Mouse (Mus musculus) liver, embryonic 11.5 days (tissue): Measurements from ENCODE around the gene C1s1. TPM values are rescaled to one million over a fixed set of nuclear protein-coding genes. Genes with fewer than 3 reads are reported as not detected.

Experiments used
- ATAC-seq: fragments of 200-750 bp; cut with Nextera tagmentation; replicated peaks from 2 replicates; pipeline ENCODE4 v1.8.0; 2017; ENCODE audit warnings: moderate number of reproducible peaks, mild to moderate bottlenecking, moderate TSS enrichment, moderate library complexity; ENCODE audit not compliant: low FRiP score
- DNase-seq: peaks from one replicate; pipeline ENCODE4 v3.0.0-alpha.2; 2017; ENCODE audit warnings: low spot score
- H3K27ac ChIP-seq: fragments of 300-500 bp; sonication (generic); 2 replicates; pipeline ENCODE4 v1.5.1; 2014; ENCODE audit warnings: mild to moderate bottlenecking, low read depth, low read length, control low read depth
- H3K27me3 ChIP-seq: fragments of 300-500 bp; sonication (generic); replicated peaks from 2 replicates; pipeline ENCODE4 v1.6.1; 2014; ENCODE audit warnings: low read length, mixed read lengths; ENCODE audit not compliant: control insufficient read depth, insufficient read depth
- H3K36me3 ChIP-seq: fragments of 300-500 bp; sonication (generic); 2 replicates; pipeline ENCODE4 v1.6.1; 2014; ENCODE audit warnings: mild to moderate bottlenecking, low read length, moderate library complexity, mixed read lengths; ENCODE audit not compliant: control insufficient read depth, insufficient read depth
- H3K4me1 ChIP-seq: fragments of 300-500 bp; sonication (generic); replicated peaks from 2 replicates; pipeline ENCODE4 v1.6.1; 2014; ENCODE audit warnings: low read length, mixed read lengths; ENCODE audit not compliant: control insufficient read depth, insufficient read depth
- H3K4me2 ChIP-seq: fragments of 300-500 bp; sonication (generic); 2 replicates; pipeline ENCODE4 v1.6.1; 2014; ENCODE audit warnings: mild to moderate bottlenecking, control low read depth, moderate library complexity
- H3K4me3 ChIP-seq: fragments of 300-500 bp; sonication (generic); 2 replicates; pipeline ENCODE4 v1.5.1; 2014; ENCODE audit warnings: low read depth, low read length, control low read depth
- H3K9ac ChIP-seq: fragments of 300-500 bp; sonication (generic); 2 replicates; pipeline ENCODE4 v1.6.1; 2014; ENCODE audit warnings: low read depth, low read length, control low read depth
- H3K9me3 ChIP-seq: fragments of 300-500 bp; sonication (generic); 2 replicates; pipeline ENCODE4 v1.6.1; 2016; ENCODE audit warnings: low read length, inconsistent platforms, mixed read lengths; ENCODE audit not compliant: control insufficient read depth
- WGBS: fragments of 180-500 bp; shearing (Covaris S2); extraction: QIAGEN DNeasy Blood & Tissue Kit; methylation state at CpG from one replicate; pipeline ENCODE4 v1.1.7; 2014; 5-methylcytosine and 5-hydroxymethylcytosine counted together
- polyA plus RNA-seq: library from polyadenylated mRNA; unstranded; fragments of >200 nt; fragmentation: Nextera tagmentation; extraction: Ambion mirVana; gene quantifications from 2 replicates; pipeline ENCODE4 v1.2.1, GENCODE M21; 2014

Gene C1s1
- polyA plus RNA-seq, 1 experiment from 2014 or later = 12.7 TPM

- H3K9me3 ChIP-seq = no peaks in the 10 kb centered on the region
- no peaks in the 10 kb centered on the region for H3K27me3 ChIP-seq
- H3K4me2 ChIP-seq = no peak overlapping the region
- H3K36me3 ChIP-seq = no peaks in the 10 kb centered on the region; the same call in 1 of the 2 replicates
- DNase-seq (no peak), ATAC-seq (no peak)
- 77% methylated on average over 6 of the region's 6 CpGs for WGBS
- H3K4me1 ChIP-seq = no peaks in the 10 kb centered on the region
- H3K27ac ChIP-seq = no peak overlapping the region
- H3K9ac ChIP-seq = no peak overlapping the region
- no peak overlapping the region for H3K4me3 ChIP-seq
These were observed 35.2 kb downstream of the C1s1 start for GRCm38 (mm10) chr6:124506991-124507390.

GRCm38 (mm10) chr6:124505028-124505427 is 37.1 kb downstream of the C1s1 start:
- no peak overlapping the region for H3K27ac ChIP-seq
- H3K9ac ChIP-seq = no peak overlapping the region
- no peaks in the 10 kb centered on the region; the same call in 1 of the 2 replicates for H3K36me3 ChIP-seq
- ATAC-seq (no peak), DNase-seq (no peak)
- no peak overlapping the region for H3K4me3 ChIP-seq
- H3K9me3 ChIP-seq = no peaks in the 10 kb centered on the region
- no peak overlapping the region; the same call in 1 of the 2 replicates for H3K4me2 ChIP-seq
- H3K4me1 ChIP-seq = no peaks in the 10 kb centered on the region
- 49% methylated on average over 4 of the region's 4 CpGs for WGBS
- no peaks in the 10 kb centered on the region for H3K27me3 ChIP-seq

GRCm38 (mm10) chr6:124502021-124502420 is 40.1 kb downstream of the C1s1 start:
- no peak for ATAC-seq

GRCm38 (mm10) chr6:124501473-124501872 is 40.7 kb downstream of the C1s1 start:
- Histone ChIP-seq H3K27me3 (no peaks in the 10 kb centered on the region), H3K4me2 (no peak overlapping the region), H3K9me3 (no peaks in the 10 kb centered on the region), H3K4me3 (no peak overlapping the region), H3K4me1 (no peaks in the 10 kb centered on the region), H3K27ac (no peak overlapping the region), H3K9ac (no peak overlapping the region), H3K36me3 (no peaks in the 10 kb centered on the region; the same call in 1 of the 2 replicates)
- ATAC-seq (no peak), DNase-seq (no peak)
- 73% methylated on average over 4 of the region's 4 CpGs for WGBS

More at GRCm38 (mm10) chr6:124502021-124502420, 40.1 kb downstream of the C1s1 start:
- Histone ChIP-seq H3K4me3 (no peak overlapping the region), H3K27me3 (no peaks in the 10 kb centered on the region), H3K4me1 (no peaks in the 10 kb centered on the region), H3K9me3 (no peaks in the 10 kb centered on the region), H3K4me2 (no peak overlapping the region), H3K36me3 (no peaks in the 10 kb centered on the region; the same call in 1 of the 2 replicates), H3K9ac (no peak overlapping the region), H3K27ac (no peak overlapping the region)
- WGBS = 83% methylated on average over 5 of the region's 5 CpGs
- DNase-seq = no peak

GRCm38 (mm10) chr6:124499914-124500566 is 42.1 kb downstream of the C1s1 start:
- Histone ChIP-seq H3K9me3 (no peaks in the 10 kb centered on the region), H3K4me3 (no peak overlapping the region), H3K9ac (no peak overlapping the region), H3K4me1 (no peaks in the 10 kb centered on the region), H3K27me3 (no peaks in the 10 kb centered on the region), H3K4me2 (no peak overlapping the region), H3K27ac (no peak overlapping the region; the same call in 1 of the 2 replicates), H3K36me3 (no peaks in the 10 kb centered on the region)
- 52% methylated on average over 10 of the region's 10 CpGs for WGBS
- ATAC-seq (no peak), DNase-seq (peak; percentile 26)

- Histone ChIP-seq H3K36me3 (no peaks in the 10 kb centered on the region), H3K9me3 (no peaks in the 10 kb centered on the region), H3K27me3 (no peaks in the 10 kb centered on the region), H3K4me1 (peaks cover 9% of the 10 kb centered on the region), H3K4me3 (no peak overlapping the region), H3K27ac (no peak overlapping the region), H3K9ac (no peak overlapping the region), H3K4me2 (no peak overlapping the region)
- WGBS = 85% methylated on average over 5 of the region's 5 CpGs
- ATAC-seq (no peak), DNase-seq (no peak)
These were observed 46.1 kb downstream of the C1s1 start for GRCm38 (mm10) chr6:124496054-124496453.

GRCm38 (mm10) chr6:124493886-124494285 is 48.3 kb downstream of the C1s1 start:
- peak; percentile 53 for ATAC-seq
- Histone ChIP-seq H3K9me3 (no peaks in the 10 kb centered on the region), H3K36me3 (no peaks in the 10 kb centered on the region)

GRCm38 (mm10) chr6:124492842-124493561 is 49.2 kb downstream of the C1s1 start, which contains the start of gene C1rl:
C1rl (plus strand) TSS chr6:124493113.
- Histone ChIP-seq H3K4me2 (peak within 1 kb of the TSS; percentile 45), H3K9me3 (no peaks in the 10 kb centered on the region), H3K4me3 (peak within 1 kb of the TSS; percentile 8; the same call in 1 of the 2 replicates), H3K4me1 (peaks cover 9% of the 10 kb centered on the region), H3K36me3 (no peaks in the 10 kb centered on the region), H3K9ac (peak within 1 kb of the TSS; percentile 51), H3K27me3 (no peaks in the 10 kb centered on the region), H3K27ac (peak within 1 kb of the TSS; percentile 41)
- ATAC-seq = peak; percentile 91
- 29% methylated on average over 2 of the region's 4 CpGs for WGBS
- peak; percentile 71 for DNase-seq

More at GRCm38 (mm10) chr6:124493886-124494285, 48.3 kb downstream of the C1s1 start:
- Histone ChIP-seq H3K4me1 (peaks cover 9% of the 10 kb centered on the region), H3K27me3 (no peaks in the 10 kb centered on the region), H3K9ac (no peak overlapping the region; the same call in 1 of the 2 replicates), H3K4me3 (no peak overlapping the region), H3K27ac (peak overlapping the region; percentile 14), H3K4me2 (0 out of 2 replicates have a peak overlapping the region, but pooled peaks have one; percentile 5)
- peak; percentile 36 for DNase-seq
- WGBS = 60% methylated on average over 5 of the region's 5 CpGs
